Mouse (Mus musculus) B cell, adult 2 months (primary cell): Measurements from ENCODE around the gene Cyfip1.
A peak's percentile ranks its signal among the peaks of the same experiment; 100 is the strongest.

Source experiments
- DNase-seq, 2 experiments: peaks; one replicate each; pipeline ENCODE4 v3.0.0; 2022

Gene Cyfip1

DNA sequence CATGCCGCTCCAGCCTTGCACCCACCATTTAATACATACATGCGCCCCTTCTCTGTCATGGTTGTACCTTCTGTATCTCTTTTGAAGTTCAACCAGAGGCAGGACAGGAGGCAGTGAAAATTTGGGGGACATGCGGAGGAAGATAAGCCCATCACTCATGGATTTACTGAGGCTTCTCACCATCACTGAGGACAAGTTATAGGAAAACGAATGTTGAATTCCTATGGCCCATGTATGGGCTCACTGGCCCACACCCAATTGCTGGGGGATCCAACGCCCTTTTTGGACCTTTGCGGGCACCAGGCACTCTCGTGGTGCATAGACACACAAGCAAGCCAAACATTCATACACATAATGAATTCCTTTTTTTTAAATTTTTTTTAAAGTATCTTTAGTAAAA lies at the start of gene Cyfip1:
Gene Cyfip1, plus strand, starts transcription at position 301 of the 400 bp plus-strand sequence.
- DNase-seq = no peak

DNA sequence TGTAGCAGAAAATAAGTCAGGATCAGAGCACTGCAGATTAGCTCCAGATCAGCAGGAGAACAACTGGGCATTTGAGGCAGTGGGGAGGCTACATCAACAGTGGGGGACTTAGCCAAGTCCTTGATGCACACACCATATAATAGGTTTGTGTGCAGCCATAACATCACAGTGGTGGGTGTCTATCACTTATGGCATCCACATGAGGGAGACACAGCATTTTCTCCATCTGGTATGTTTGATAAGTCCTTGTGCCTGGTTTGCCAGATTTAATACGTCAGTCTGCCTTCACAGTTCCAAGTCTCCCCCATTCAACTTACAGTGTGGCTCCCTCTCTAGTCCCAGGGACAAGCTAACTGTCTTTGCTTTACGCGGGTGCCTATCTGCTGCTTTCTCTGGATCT lies 49.3 kb upstream of the Cyfip1 start:
- no peak for DNase-seq

DNA sequence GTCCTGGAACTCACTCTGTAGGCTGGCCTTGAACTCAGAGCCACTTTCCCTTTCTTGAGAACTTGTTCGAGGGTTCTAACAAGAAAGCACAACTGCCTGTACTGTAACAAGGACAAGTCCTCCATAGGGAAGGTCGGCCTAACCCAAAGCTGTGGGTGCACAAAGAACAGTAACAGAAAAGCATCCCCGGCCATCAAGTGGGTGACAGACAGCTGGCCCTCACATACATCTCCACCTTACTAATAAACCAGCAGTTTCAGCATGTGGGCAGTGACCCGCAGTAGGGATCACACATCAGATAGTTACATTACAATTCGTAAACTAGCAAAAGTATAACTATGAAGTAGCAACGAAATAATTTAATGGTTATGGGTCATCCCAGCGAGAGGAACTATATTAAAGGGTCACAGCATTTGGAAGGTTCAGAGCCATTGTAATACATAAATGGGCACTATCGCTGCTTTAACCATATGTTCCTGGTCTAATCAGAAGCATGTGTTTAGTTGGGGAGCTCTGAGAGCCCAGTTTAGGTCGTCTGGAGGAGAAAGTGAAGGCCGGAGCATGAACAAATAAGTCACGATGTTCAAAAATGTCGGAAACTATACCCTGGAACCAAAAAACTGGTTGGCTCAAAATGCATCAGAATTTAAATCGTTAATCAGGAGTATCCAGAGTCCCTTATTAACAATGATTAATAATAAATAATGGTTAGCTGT lies 48.2 kb upstream of the Cyfip1 start:
- DNase-seq = no peak

DNA sequence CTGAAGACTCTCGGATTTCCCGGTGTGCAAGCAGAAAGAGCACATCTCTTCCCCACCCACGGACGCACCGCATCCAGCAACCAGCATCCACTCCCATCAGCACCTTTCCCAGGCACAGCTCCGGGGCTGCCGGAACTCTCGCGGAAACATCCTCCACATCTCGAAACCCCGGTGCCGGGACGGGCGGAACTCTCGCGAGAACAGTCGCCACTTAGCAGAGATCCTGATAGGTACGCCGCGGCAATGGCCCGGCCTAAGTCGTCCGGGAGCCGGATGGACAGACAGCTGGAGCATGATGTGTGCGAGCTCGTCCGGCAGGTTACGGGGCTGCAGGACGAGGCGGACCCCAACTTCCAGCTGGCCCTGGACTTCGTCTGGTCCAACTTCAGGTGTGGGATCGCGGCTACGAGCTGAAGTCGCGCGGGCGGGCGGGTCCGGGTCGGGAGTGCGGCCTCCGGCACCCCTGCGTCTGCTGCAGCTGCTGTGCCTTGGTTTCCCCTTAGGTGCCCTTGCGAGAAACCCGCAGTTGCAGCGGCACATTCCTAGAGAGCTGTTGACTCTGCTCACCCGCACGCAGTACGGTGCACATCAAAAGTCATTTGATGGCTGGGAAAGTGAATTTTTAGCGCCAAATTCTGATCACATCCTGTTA lies 47.5 kb upstream of the Cyfip1 start, which contains the start of gene Tubgcp5:
Gene Tubgcp5, plus strand, starts transcription at position 203 of the 652 bp plus-strand sequence.
- DNase-seq = peak; percentile 94 to 95

- no peak for DNase-seq
Observed at GRCm38 (mm10) chr7:55799981-55800380, 41.6 kb upstream of the Cyfip1 start.

DNA sequence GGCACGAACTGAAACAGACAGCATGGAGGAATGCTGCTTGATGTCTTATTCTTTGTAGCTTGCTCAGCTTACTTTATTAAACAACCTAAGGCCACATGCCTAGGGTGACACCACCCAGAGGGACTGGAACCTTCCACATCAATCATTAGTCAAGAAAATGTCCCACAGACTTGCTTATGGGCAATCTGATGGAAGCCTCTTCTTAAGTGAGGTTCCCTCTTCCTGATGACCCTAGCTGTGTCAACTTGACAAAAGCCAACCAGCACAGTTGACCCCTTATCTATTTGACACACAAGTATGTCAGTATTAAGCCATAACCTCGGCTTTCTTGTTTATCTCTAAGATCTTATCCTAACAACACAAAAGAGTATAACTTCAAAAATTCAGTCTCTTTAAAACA lies 31.6 kb upstream of the Cyfip1 start:
- DNase-seq = no peak

DNA sequence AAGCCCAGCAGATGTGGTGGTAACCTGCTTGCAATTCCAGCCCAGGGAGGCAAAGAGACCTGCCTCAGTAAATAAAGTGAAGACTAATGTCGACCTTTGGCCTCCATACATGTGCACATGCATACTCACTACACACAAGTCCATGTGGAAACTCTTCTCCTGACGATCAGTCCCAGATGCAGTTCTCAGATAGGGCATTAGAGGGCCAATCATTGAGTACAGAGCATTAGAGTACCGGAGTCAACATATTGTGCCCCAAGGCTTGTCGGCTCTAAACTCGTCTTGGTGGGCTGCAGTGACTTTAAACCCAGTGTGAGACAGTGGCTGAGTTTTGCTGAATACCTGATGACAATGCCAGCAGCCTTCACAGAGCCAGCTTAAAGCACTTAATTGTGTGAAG lies 17.1 kb upstream of the Cyfip1 start:
- no peak for DNase-seq

DNA sequence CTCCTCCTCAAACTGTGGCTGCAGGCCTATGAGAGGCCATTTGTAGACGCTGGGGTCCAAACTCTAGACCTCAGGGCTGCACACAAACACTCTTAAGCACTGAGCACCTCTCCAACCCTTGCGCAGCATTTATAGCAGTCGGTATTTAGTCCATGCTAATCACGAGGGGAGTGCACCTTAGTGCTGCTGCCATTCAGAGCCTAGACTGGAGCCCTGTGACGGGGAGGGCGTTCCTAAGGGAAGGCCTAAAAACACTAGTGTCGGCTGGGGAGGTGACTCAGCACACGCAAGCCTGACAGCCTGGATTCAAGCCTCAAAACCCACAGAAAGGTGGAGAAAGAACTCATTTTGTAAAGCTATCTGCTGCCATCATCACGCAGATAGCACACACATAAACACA lies 14.0 kb upstream of the Cyfip1 start:
- no peak for DNase-seq

- no peak for DNase-seq
Observed at GRCm38 (mm10) chr7:55836877-55837276, 4.7 kb upstream of the Cyfip1 start.

- DNase-seq = peak; percentile 48 to 50
Observed at GRCm38 (mm10) chr7:55841977-55842503, 495 bp downstream of the Cyfip1 start.

GRCm38 (mm10) chr7:55842504-55843152 lies 1.1 kb downstream of the Cyfip1 start:
- peak; percentile 17 to 27 for DNase-seq

DNA sequence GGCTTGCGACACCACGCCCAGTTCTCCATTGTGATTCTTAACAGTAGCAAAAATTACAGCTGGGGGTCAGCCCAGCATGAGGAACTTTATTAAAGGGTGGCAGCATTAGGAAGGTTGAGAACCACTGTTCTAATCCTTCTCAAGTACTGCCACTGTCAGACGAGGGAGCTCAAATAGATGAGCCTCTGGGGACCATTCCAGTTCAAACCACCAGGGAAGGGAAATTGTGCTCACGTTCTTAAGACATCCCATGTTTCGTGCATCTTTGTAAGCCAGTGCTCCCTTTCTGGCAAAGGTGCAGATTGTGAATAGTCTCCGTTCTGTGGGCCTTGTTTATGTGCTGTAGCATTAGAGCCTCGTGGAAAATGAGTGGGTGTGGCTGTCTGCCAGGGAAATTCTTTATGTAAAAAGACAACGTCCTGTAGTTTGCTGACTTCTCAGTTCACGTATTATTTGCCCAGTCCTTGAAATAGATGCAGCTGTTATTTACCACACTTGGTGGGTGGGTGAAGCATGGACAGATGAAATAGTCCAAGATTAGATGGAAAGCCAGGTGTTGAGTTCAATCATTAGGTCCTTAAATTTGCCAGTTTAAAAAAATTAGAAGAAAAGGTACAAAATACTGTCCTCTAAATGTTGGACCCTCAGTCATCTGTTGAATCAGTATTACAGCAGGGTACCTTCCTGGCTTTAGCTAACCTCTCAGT lies 5.2 kb downstream of the Cyfip1 start:
- no peak for DNase-seq

GRCm38 (mm10) chr7:55849948-55850571 lies 8.5 kb downstream of the Cyfip1 start:
- DNase-seq = no peak

- peak in 1 of 2 experiments; percentile 24 for DNase-seq
Observed at GRCm38 (mm10) chr7:55852787-55853186, 11.2 kb downstream of the Cyfip1 start.

- DNase-seq = peak; percentile 28 to 38
Observed at GRCm38 (mm10) chr7:55855597-55855996, 14.1 kb downstream of the Cyfip1 start.

- DNase-seq = no peak
Observed at GRCm38 (mm10) chr7:55856741-55857140, 15.2 kb downstream of the Cyfip1 start.

GRCm38 (mm10) chr7:55857729-55858128 lies 16.2 kb downstream of the Cyfip1 start:
- DNase-seq = no peak

DNA sequence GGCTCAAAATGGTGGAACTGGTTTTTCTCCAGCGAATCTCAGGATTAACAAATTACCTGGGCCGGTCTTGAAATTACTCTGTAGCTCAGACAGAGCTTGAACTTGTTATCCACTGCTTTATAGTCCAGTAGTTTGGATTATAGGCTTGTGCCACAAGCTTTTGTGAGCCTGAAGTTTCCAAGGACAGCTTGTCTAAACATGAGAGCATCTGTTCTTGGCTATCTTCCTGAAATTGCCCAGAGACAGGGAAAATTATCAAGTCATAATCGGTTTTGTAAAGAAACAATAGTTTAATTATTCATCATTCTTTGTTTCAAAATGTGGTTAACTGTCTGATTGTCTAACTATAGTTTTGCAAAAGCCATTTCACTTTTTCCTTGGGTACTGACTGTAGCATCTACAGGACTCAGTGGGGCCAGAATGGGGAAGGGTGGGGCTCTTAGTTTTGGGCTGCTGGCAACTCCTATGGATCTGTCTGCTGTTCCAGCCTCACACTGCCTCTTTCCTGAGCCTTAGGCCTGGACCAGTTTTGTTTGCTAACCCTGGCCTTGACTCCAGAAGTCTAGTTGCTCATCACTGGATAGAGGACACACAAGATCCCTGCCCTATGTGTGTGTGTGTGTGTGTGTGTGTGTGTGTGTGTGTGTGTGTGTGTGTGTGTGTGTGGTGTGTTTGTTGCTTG lies 17.4 kb downstream of the Cyfip1 start:
- no peak for DNase-seq

DNA sequence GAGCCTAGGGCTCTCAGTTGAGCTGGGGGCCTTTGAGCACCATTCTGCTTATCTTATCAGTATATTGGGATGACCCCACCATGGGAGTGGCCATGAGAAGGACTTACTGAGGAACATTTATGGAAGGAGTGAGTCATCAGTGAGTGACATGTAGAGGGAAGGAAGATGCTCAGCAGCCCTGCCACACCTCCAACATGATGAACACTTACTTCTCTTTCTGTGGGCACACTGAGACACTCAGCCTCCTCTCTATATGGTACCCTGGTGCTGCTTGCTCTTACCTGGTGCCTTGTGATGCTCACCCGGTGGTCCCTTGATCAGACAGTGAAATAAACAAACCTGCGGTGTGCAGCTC lies 17.9 kb downstream of the Cyfip1 start:
- no peak for DNase-seq

GRCm38 (mm10) chr7:55859956-55860355 lies 18.4 kb downstream of the Cyfip1 start:
- no peak for DNase-seq

GRCm38 (mm10) chr7:55861175-55861574 lies 19.6 kb downstream of the Cyfip1 start:
- DNase-seq = no peak

DNA sequence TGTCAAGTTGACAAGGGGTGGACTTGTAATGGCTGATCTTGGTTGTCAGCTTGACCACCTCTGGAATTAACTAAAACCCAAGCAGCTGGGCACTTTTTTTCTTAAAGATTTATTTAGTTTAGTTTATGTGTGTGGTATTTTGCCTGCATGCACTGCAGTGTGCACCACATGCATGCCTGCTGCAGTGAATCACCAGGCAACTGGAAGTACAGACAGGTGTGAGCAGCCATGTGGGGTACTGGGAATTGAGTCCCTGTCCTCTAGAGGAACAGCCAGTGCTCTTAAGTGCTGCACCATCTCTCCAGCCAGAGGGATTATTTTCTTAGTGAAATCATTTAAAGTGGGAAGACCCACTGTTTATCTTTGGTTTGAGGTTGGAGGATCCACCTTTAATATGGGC lies 23.5 kb downstream of the Cyfip1 start:
- DNase-seq = no peak
